21 mouse cellular contexts compared by ENCODE assay signal in the genomic region with DNA sequence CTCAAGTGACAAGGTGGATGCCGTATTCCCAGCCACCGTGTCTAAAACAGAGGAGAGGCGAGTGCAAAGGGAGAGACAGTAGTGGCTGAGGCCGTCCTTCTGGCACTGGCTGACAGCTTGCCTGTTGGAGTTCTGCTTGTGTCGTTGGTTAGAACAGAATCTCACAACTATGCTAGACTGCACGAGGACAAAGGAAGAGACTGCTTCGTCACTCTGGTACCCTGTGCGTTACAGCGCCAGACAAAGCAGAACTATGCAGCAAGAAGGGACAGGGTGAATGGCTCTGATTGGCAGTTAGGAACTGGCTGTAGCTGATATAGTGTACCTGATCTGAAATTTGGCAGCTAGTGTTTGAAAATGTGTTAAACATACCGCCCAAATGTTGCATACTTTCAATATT. TPM values are rescaled to one million over a fixed set of nuclear protein-coding genes. Genes with fewer than 3 reads are reported as not detected.
DNase-seq lines count a peak whose midpoint lies in the region; ATAC-seq and TF ChIP-seq lines count a peak whose summit lies in the region.
"Had no signal": no experiment of that assay in that cellular context is flagged by ENCODE, and none has a peak within 500 bp of the region (broad histone marks: within the 10 kb centered on the region; RNA-seq: fewer than 3 reads in every experiment).

No protein-coding gene starts in this region.

- H3K36me3 ChIP-seq in forebrain, embryonic 12.5 days (replicated peaks): peaks cover 56% of the 10 kb centered on the region
- peaks cover 9% of the 10 kb centered on the region for H3K36me3 ChIP-seq in liver, embryonic 11.5 days (ENCODE audit: control insufficient read depth, insufficient read depth, low read length)

- no peak overlapping the region for H3K4me2 ChIP-seq in forebrain, embryonic 12.5 days
- H3K4me2 ChIP-seq in liver, embryonic 11.5 days: no peak overlapping the region
- H3K4me2 ChIP-seq: heart, embryonic 13.5 days; hindbrain, embryonic 15.5 days; lung, embryonic 14.5 days had no signal

- ATAC-seq in forebrain, embryonic 12.5 days (ENCODE audit: low FRiP score): peak; percentile 73; the same call in 1 of the 2 replicates
- no peak for ATAC-seq in liver, embryonic 11.5 days (replicated peaks; ENCODE audit: low FRiP score)
- ATAC-seq: activated CD4-positive, CD25-positive, alpha-beta regulatory T cell, adult 4 months had no signal

- no peak overlapping the region for H3K4me3 ChIP-seq in forebrain, embryonic 12.5 days (replicated peaks)
- H3K4me3 ChIP-seq in liver, embryonic 11.5 days (ENCODE audit: low read depth, low read length): no peak overlapping the region
- H3K4me3 ChIP-seq: heart, adult 2 months; heart, embryonic 13.5 days; hindbrain, embryonic 15.5 days; layer of hippocampus, adult 2 months had no signal

- H3K27me3 ChIP-seq in forebrain, embryonic 12.5 days: no peaks in the 10 kb centered on the region
- no peaks in the 10 kb centered on the region for H3K27me3 ChIP-seq in liver, embryonic 11.5 days (replicated peaks; ENCODE audit: control insufficient read depth, insufficient read depth, low read length)
- H3K27me3 ChIP-seq: heart, embryonic 13.5 days; hindbrain, embryonic 15.5 days had no signal

- H3K4me1 ChIP-seq in forebrain, embryonic 12.5 days: peaks cover 5% of the 10 kb centered on the region
- H3K4me1 ChIP-seq in liver, embryonic 11.5 days (replicated peaks; ENCODE audit: control insufficient read depth, insufficient read depth, low read length): no peaks in the 10 kb centered on the region
- H3K4me1 ChIP-seq: hindbrain, embryonic 15.5 days had no signal

- H3K9ac ChIP-seq in forebrain, embryonic 12.5 days: no peak overlapping the region
- no peak overlapping the region for H3K9ac ChIP-seq in liver, embryonic 11.5 days (ENCODE audit: low read depth, low read length)
- H3K9ac ChIP-seq: heart, embryonic 13.5 days; hindbrain, embryonic 15.5 days; liver, embryonic 14.5 days; lung, embryonic 14.5 days had no signal

- TF ChIP-seq POLR2A in brain, embryonic 14.5 days (IDR thresholded peaks at IDR 0.05; ENCODE audit: borderline replicate concordance, extremely low read depth, insufficient read depth, insufficient read length, poor library complexity, severe bottlenecking): no peak

- DNase-seq in Muller cell, postnatal 12 days (ENCODE audit: inconsistent ontology term): peak; percentile 86
- DNase-seq in brain, embryonic 14.5 days (ENCODE audit: low read depth): peak; percentile 83
- DNase-seq in mesoderm, embryonic 11.5 days (ENCODE audit: low read depth, low spot score): peak; percentile 14
- DNase-seq in kidney, adult 11 months: no peak
- no peak for DNase-seq in liver, embryonic 11.5 days (ENCODE audit: low spot score)
- no peak for DNase-seq in left cerebral cortex, adult 11 months (ENCODE audit: low spot score)
- DNase-seq: adrenal gland, postnatal 10 days; cerebellum, adult 2 months; cerebellum, postnatal 25 days; gastrocnemius, postnatal 36 days; heart, adult 2 months; heart, postnatal 14 days; kidney, postnatal 25 days; layer of hippocampus, postnatal 36 days; lung, embryonic 14.5 days had no signal

- TF ChIP-seq CTCF in brain, embryonic 14.5 days (IDR thresholded peaks at IDR 0.05; ENCODE audit: borderline replicate concordance, extremely low read depth, insufficient read depth, insufficient read length): no peak

- no peaks in the 10 kb centered on the region for H3K9me3 ChIP-seq in forebrain, embryonic 12.5 days
- H3K9me3 ChIP-seq in liver, embryonic 11.5 days (ENCODE audit: control insufficient read depth, low read length): no peaks in the 10 kb centered on the region
- H3K9me3 ChIP-seq: heart, embryonic 13.5 days; hindbrain, embryonic 15.5 days had no signal

- peak overlapping the region; percentile 70 for H3K27ac ChIP-seq in forebrain, embryonic 12.5 days
- H3K27ac ChIP-seq in liver, embryonic 11.5 days (ENCODE audit: low read depth, low read length): no peak overlapping the region
- H3K27ac ChIP-seq: heart, adult 2 months; heart, embryonic 13.5 days; hindbrain, embryonic 15.5 days; layer of hippocampus, adult 2 months; liver, embryonic 14.5 days had no signal

- 32% methylated on average over 10 of the region's 10 CpGs for WGBS in forebrain, embryonic 12.5 days
- WGBS in liver, embryonic 11.5 days: 83% methylated on average over 10 of the region's 10 CpGs

RNA-seq across cellular contexts. Expression of gene Tpmt, which starts 9.4 kb away (rescaled TPM):
- 14.7 and 18.8 TPM in 2 replicates for polyA plus RNA-seq in brain, embryonic 14.5 days (2012; rRNA removed)
- 32.4 and 32.9 TPM in 2 replicates for polyA plus RNA-seq in forebrain, embryonic 12.5 days (2016; fragmentation: Nextera tagmentation; extraction: Ambion mirVana)
- 14.2 and 15.9 TPM in 2 replicates for polyA plus RNA-seq in liver, embryonic 11.5 days (2014; fragmentation: Nextera tagmentation; extraction: Ambion mirVana)

RNA-seq across cellular contexts. Expression of gene Kdm1b, which starts 10.7 kb away (rescaled TPM):
- polyA plus RNA-seq in brain, embryonic 14.5 days (2012; rRNA removed): 20.9 and 21.0 TPM in 2 replicates
- 22.9 and 23.9 TPM in 2 replicates for polyA plus RNA-seq in forebrain, embryonic 12.5 days (2016; fragmentation: Nextera tagmentation; extraction: Ambion mirVana)
- polyA plus RNA-seq in liver, embryonic 11.5 days (2014; fragmentation: Nextera tagmentation; extraction: Ambion mirVana): 8.7 and 9.2 TPM in 2 replicates

RNA-seq across cellular contexts. Expression of gene Nhlrc1, which starts 39.3 kb away (rescaled TPM):
- 10.1 and 11.3 TPM in 2 replicates for polyA plus RNA-seq in brain, embryonic 14.5 days (2012; rRNA removed)
- polyA plus RNA-seq in forebrain, embryonic 12.5 days (2016; fragmentation: Nextera tagmentation; extraction: Ambion mirVana): 7.1 and 7.2 TPM in 2 replicates
- polyA plus RNA-seq in liver, embryonic 11.5 days (2014; fragmentation: Nextera tagmentation; extraction: Ambion mirVana): 1.6 and 2.0 TPM in 2 replicates

RNA-seq across cellular contexts. Expression of gene Dek, which starts 52.0 kb away (rescaled TPM):
- polyA plus RNA-seq in brain, embryonic 14.5 days (2012; rRNA removed): 66.4 and 66.6 TPM in 2 replicates
- 419 and 427 TPM in 2 replicates for polyA plus RNA-seq in forebrain, embryonic 12.5 days (2016; fragmentation: Nextera tagmentation; extraction: Ambion mirVana)
- polyA plus RNA-seq in liver, embryonic 11.5 days (2014; fragmentation: Nextera tagmentation; extraction: Ambion mirVana): 366 and 391 TPM in 2 replicates

Comparison
In these comparisons a context has a peak if more than half of its experiments do, and no peak if none do; other contexts are left out.
1. DNase-seq: peak in Muller cell, postnatal 12 days (single experiment), brain, embryonic 14.5 days (single experiment) and mesoderm, embryonic 11.5 days (single experiment); none in kidney, adult 11 months (single experiment), liver, embryonic 11.5 days (single experiment) and left cerebral cortex, adult 11 months (single experiment).